Mouse (Mus musculus) neutrophil, adult 59 days (primary cell): ENCODE data around the gene Dhrs4. TPM values are rescaled to one million over a fixed set of nuclear protein-coding genes. Genes with fewer than 3 reads are reported as not detected.

Experiments
- total RNA-seq, 2 experiments: library from RNA; stranded (reverse); gene quantifications; 1 replicate in 1 of 2; 2 replicates in 1 of 2; pipeline ENCODE4 v1.2.4; 2023

The Dhrs4 gene
- total RNA-seq: 10 to 100 TPM; 16.0 to 20.8 TPM

GRCm38 (mm10) chr14:55478651-55479599, at the start of gene Dhrs4:
Gene Dhrs4 (plus strand): TSS chr14:55478758.

DNA sequence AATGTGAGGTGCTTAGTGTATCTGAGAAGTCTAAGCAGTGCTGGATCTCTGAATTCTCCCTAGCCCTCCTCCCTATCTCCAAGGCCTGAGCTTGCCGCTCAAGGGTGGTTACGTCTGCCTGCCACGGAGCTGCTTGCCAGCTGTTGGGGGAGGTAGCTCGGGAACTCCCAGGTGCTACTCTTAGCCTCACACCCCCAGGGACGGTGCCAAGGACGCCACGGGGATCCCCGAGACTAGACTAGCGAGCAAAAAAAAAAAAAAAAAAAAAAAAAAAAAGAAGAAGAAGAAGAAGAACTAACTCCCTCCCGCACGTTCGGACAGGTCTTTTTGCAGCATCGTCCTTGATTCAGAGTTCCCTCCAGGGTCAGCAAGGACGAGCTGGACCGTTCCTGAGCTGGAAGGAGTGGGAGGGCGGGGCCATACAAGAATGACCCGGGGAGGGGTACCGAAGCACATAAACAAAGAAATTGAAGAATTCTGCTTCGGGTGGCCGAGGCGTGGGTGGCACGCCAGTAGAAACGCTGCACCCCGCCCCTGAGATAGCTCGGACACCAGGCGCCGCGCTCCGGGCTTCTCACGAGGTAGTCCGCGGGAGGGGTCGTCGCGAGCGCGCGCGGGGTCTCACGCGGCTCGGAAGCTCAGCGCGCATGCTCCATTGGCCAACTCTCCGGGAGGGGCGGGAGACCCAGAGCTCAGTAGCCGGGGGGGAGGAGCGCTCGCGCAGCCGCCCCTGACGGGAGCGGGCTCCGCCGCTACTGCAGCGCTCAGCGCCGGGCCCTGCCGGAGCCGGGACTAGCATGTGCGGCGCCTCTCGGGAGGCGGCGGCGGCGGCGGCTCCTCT, 12.0 kb downstream of the Dhrs4 start, which contains the start of gene Carmil3:
Carmil3 (plus strand) TSS at position 291 of the 841 bp plus-strand sequence.

DNA sequence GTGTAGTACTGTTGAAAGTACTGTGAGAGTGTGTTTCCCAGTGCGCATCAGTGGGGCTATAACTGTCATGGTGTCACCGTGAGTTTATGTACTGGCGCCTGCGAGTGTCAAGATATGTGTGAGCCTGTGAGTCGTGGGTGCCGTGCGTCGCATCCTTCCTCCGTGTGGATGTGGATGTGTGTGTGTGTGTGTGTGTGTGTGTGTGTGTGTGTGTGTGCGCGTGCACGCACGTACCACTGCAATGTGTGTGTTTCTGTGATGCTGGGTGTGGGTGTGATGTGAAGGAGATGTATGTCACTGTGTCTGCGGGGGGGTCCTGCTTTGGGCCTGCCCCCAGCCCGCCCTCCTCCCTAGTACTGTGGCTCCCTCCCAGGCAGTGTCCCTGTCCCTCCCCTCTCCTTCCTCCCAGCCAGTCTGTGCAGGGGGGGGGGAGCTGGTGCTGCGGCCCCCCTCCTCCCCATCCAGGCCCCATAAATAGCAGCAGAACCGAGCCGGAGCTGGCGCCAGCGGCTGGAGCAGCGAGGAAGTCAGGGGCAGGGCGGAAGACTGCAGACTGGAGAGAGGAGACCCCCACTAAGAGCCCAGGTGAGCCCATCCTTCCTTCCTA, 31.7 kb downstream of the Dhrs4 start, which contains the start of gene Cpne6:
Cpne6 (plus strand) TSS at position 321 of the 607 bp plus-strand sequence.

GRCm38 (mm10) chr14:55524785-55525184, 46.2 kb downstream of the Dhrs4 start, which contains the start of gene Nrl:
Gene Nrl (minus strand): TSS chr14:55524981.

Other genes starting within 250 kb of the Dhrs4 start
- gene Carmil3, start 11.9 kb downstream of the Dhrs4 start, total RNA-seq: under 1 TPM; 0.22 to 0.42 TPM
- gene Cpne6, start 31.7 kb downstream of the Dhrs4 start, total RNA-seq: not detected
- not detected for gene Nrl, start 46.2 kb downstream of the Dhrs4 start, total RNA-seq
- gene Pck2, start 61.5 kb downstream of the Dhrs4 start, total RNA-seq: 10 to 100 TPM; 25.2 to 30.4 TPM
- 10 to 100 TPM; 51.8 to 54.8 TPM for gene Dcaf11, start 81.2 kb downstream of the Dhrs4 start, total RNA-seq
- gene A730061H03Rik, start 81.6 kb downstream of the Dhrs4 start, total RNA-seq: 1 to 10 TPM; 1.9 to 3.3 TPM
- gene Fitm1, start 96.9 kb downstream of the Dhrs4 start, total RNA-seq: not detected
- gene Psme1, start 99.4 kb downstream of the Dhrs4 start, total RNA-seq: 100 to 1,000 TPM; 138 to 143 TPM
- 1 to 10 TPM; 4.4 to 5.9 TPM for gene Emc9, start 106.5 kb downstream of the Dhrs4 start, total RNA-seq
- gene Psme2, start 112.4 kb downstream of the Dhrs4 start, total RNA-seq: 100 to 1,000 TPM; 180 to 210 TPM
- gene Rnf31, start 113.0 kb downstream of the Dhrs4 start, total RNA-seq: 10 to 100 TPM; 57.6 to 74.7 TPM
- gene Irf9, start 124.8 kb downstream of the Dhrs4 start, total RNA-seq: 10 to 100 TPM; 42.3 to 50.1 TPM
- 1 to 10 TPM in 1 of 2 experiments, not detected in 1; 1.3 TPM for gene Rec8, start 139.3 kb downstream of the Dhrs4 start, total RNA-seq
- 10 to 100 TPM; 10.7 to 12.2 TPM for gene Ipo4, start 157.2 kb downstream of the Dhrs4 start, total RNA-seq
- gene Gm49378, start 159.1 kb downstream of the Dhrs4 start, total RNA-seq: 1 to 10 TPM in 1 of 2 experiments, under 1 TPM in 1; 0.79 to 2.4 TPM
- 10 to 100 TPM; 34.3 to 37.8 TPM for gene Tm9sf1, start 165.0 kb downstream of the Dhrs4 start, total RNA-seq
- 1 to 10 TPM; 1.6 to 2.0 TPM for gene Tssk4, start 171.4 kb downstream of the Dhrs4 start, total RNA-seq
- 10 to 100 TPM; 13.2 to 13.9 TPM for gene Mdp1, start 181.8 kb downstream of the Dhrs4 start, total RNA-seq
- gene Gmpr2, start 193.2 kb downstream of the Dhrs4 start, total RNA-seq: 10 to 100 TPM; 15.8 to 16.6 TPM
- gene Nedd8, start 193.4 kb downstream of the Dhrs4 start, total RNA-seq: 100 to 1,000 TPM; 154 to 173 TPM
- gene Tinf2, start 203.1 kb downstream of the Dhrs4 start, total RNA-seq: 10 to 100 TPM; 53.2 to 64.0 TPM
- gene Tgm1, start 235.2 kb downstream of the Dhrs4 start, total RNA-seq: 1 to 10 TPM in 1 of 2 experiments, under 1 TPM in 1; 0.71 to 1.4 TPM
- 10 to 100 TPM; 23.8 to 27.4 TPM for gene Rabggta, start 243.5 kb downstream of the Dhrs4 start, total RNA-seq